Mouse (Mus musculus) cortical plate, adult 2 months (tissue): ENCODE results near the gene Rbpms2.

ENCODE experiments used
- CTCF ChIP-seq: fragments of 200-500 bp; IDR thresholded peaks from 2 replicates; pipeline ENCODE4 v1.5.1; 2011; ENCODE audit warnings: mild to moderate bottlenecking, control low read depth, low read length; ENCODE audit not compliant: insufficient read depth; ENCODE audit errors: extremely low read depth
- POLR2A ChIP-seq: fragments of 200-500 bp; IDR thresholded peaks from 2 replicates; pipeline ENCODE4 v1.6.1; 2011; ENCODE audit warnings: mild to moderate bottlenecking, low read length, control low read depth; ENCODE audit not compliant: insufficient read depth; ENCODE audit errors: extremely low read depth

DNA sequence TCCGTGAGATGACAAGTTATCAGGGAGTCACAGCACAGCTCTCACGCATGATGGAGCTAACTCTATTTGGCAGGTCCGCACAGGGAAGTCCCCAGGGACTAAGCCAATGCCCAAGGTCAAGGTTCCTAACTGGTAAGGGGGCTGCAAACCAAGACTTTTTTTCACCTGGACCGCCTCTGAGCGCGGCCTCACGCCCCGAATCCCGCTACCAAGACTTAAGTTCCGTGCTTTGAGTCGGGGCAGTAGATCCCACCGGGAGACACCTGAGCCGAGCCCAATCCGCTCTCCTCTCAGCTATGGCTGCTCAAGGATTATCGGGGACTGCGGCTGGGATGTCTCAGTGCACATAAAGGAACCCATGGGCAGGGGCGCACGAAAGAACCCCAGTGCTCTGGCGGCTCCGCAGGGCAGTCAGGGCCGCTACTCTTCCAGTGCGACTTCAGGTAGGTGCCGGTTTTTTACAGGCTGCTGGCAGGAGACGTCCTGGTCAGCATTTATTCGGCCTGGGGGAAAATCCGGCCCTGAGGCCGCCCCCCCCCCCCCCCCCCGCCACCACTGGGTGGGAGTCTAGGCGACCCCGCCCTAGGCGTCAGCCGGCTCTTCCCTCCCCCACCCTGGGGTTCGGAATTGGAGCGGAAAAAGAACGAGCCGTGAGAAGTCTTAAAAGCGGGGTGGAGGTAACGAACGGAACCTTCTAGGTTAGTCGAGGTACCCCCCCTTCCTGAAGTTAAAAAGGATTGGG lies at the start of gene Rbpms2:
- TF ChIP-seq POLR2A (no peak), CTCF (no peak)
